Comparison of ENCODE assay signal across 14 mouse cellular contexts in genomic region chr7:142473476-142473875, GRCm38 (mm10). TPM values are rescaled to one million over a fixed set of nuclear protein-coding genes. Genes with fewer than 3 reads are reported as not detected.
DNase-seq lines count a peak whose midpoint lies in the region; ATAC-seq and TF ChIP-seq lines count a peak whose summit lies in the region.
"Had no signal": no experiment of that assay in that cellular context is flagged by ENCODE, and none has a peak within 500 bp of the region (broad histone marks: within the 10 kb centered on the region; RNA-seq: fewer than 3 reads in every experiment).

No protein-coding gene starts in this region.

- no peak for TF ChIP-seq CTCF in intestine, postnatal 0 days (IDR thresholded peaks at IDR 0.05; ENCODE audit: low read depth)

- no peaks in the 10 kb centered on the region for H3K27me3 ChIP-seq in hindbrain, embryonic 10.5 days (ENCODE audit: insufficient read depth, poor library complexity, severe bottlenecking)
- no peaks in the 10 kb centered on the region for H3K27me3 ChIP-seq in hindbrain, embryonic 14.5 days (ENCODE audit: control insufficient read depth, insufficient read depth, low read length)
- no peaks in the 10 kb centered on the region for H3K27me3 ChIP-seq in intestine, postnatal 0 days (replicated peaks; ENCODE audit: control insufficient read depth, insufficient read depth, low read length)
- H3K27me3 ChIP-seq: CH12.LX, Patski had no signal

- no peak for ATAC-seq in hindbrain, embryonic 14.5 days (ENCODE audit: low FRiP score)
- ATAC-seq in intestine, postnatal 0 days, result no peak
- ATAC-seq: Patski had no signal

- no peak overlapping the region for H3K4me3 ChIP-seq in hindbrain, embryonic 10.5 days
- H3K4me3 ChIP-seq in hindbrain, embryonic 14.5 days (replicated peaks; ENCODE audit: low read length), result no peak overlapping the region
- H3K4me3 ChIP-seq in intestine, postnatal 0 days (ENCODE audit: low read depth, low read length), result 0 out of 2 replicates have a peak overlapping the region, but pooled peaks have one; percentile 8
- H3K4me3 ChIP-seq: hindbrain, embryonic 13.5 days had no signal

- H3K9me3 ChIP-seq in hindbrain, embryonic 10.5 days, result no peaks in the 10 kb centered on the region
- H3K9me3 ChIP-seq in hindbrain, embryonic 14.5 days (ENCODE audit: control insufficient read depth, low read length), result no peaks in the 10 kb centered on the region
- no peaks in the 10 kb centered on the region for H3K9me3 ChIP-seq in intestine, postnatal 0 days (ENCODE audit: control insufficient read depth)
- H3K9me3 ChIP-seq: hindbrain, embryonic 13.5 days had no signal

- H3K36me3 ChIP-seq in hindbrain, embryonic 10.5 days, result no peaks in the 10 kb centered on the region
- no peaks in the 10 kb centered on the region for H3K36me3 ChIP-seq in hindbrain, embryonic 14.5 days (replicated peaks; ENCODE audit: control insufficient read depth, insufficient read depth)
- H3K36me3 ChIP-seq in intestine, postnatal 0 days (ENCODE audit: control insufficient read depth, insufficient read depth), result no peaks in the 10 kb centered on the region
- H3K36me3 ChIP-seq: hindbrain, embryonic 13.5 days had no signal

- WGBS in hindbrain, embryonic 10.5 days, result 95% methylated on average over 2 of the region's 2 CpGs
- WGBS in hindbrain, embryonic 14.5 days, result 96% methylated on average over 2 of the region's 2 CpGs
- 77% methylated on average over 2 of the region's 2 CpGs for WGBS in intestine, postnatal 0 days

- peaks cover 80% of the 10 kb centered on the region for H3K4me1 ChIP-seq in hindbrain, embryonic 10.5 days (replicated peaks)
- H3K4me1 ChIP-seq in hindbrain, embryonic 14.5 days (replicated peaks; ENCODE audit: control insufficient read depth, insufficient read depth, low read length), result peaks cover 11% of the 10 kb centered on the region
- H3K4me1 ChIP-seq in intestine, postnatal 0 days (replicated peaks; ENCODE audit: control insufficient read depth, insufficient read depth, low read length), result no peaks in the 10 kb centered on the region

- DNase-seq in hindbrain, embryonic 10.5 days (ENCODE audit: low spot score), result no peak
- no peak for DNase-seq in hindbrain, embryonic 14.5 days (ENCODE audit: low spot score)
- DNase-seq in testis, postnatal 10 days (ENCODE audit: low spot score), result peak; percentile 36
- DNase-seq in testis, postnatal 14 days (ENCODE audit: low spot score), result no peak
- DNase-seq in cerebellum, postnatal 10 days, result no peak
- no peak for DNase-seq in retina, embryonic 14.5 days (ENCODE audit: low spot score)
- DNase-seq: adrenal gland, adult 2 months; kidney, postnatal 36 days had no signal

- no peak overlapping the region for H3K4me2 ChIP-seq in hindbrain, embryonic 14.5 days (replicated peaks)
- 0 out of 2 replicates have a peak overlapping the region, but pooled peaks have one; percentile 2 for H3K4me2 ChIP-seq in intestine, postnatal 0 days (replicated peaks; ENCODE audit: low read depth)
- H3K4me2 ChIP-seq: hindbrain, embryonic 13.5 days had no signal

- peak overlapping the region; percentile 92 for H3K27ac ChIP-seq in hindbrain, embryonic 10.5 days
- H3K27ac ChIP-seq in hindbrain, embryonic 14.5 days, result no peak overlapping the region
- H3K27ac ChIP-seq in intestine, postnatal 0 days (ENCODE audit: low read depth, low read length), result peak overlapping the region; percentile 5; the same call in 1 of the 2 replicates
- H3K27ac ChIP-seq: hindbrain, embryonic 13.5 days; liver, embryonic 14.5 days had no signal

- no peak overlapping the region for H3K9ac ChIP-seq in hindbrain, embryonic 14.5 days
- H3K9ac ChIP-seq in intestine, postnatal 0 days (ENCODE audit: low read depth, low read length), result no peak overlapping the region
- H3K9ac ChIP-seq: hindbrain, embryonic 13.5 days; liver, embryonic 14.5 days had no signal

RNA-seq across cellular contexts. Expression of gene Lsp1, which starts 12.9 kb away (rescaled TPM):
- 17.9 and 19.4 TPM in 2 replicates for polyA plus RNA-seq in hindbrain, embryonic 10.5 days (2016; fragmentation: Nextera tagmentation; extraction: Ambion mirVana)
- 4.8 and 8.2 TPM in 2 replicates for polyA plus RNA-seq in hindbrain, embryonic 14.5 days (2014; fragmentation: Nextera tagmentation; extraction: Ambion mirVana)
- 55.2 and 61.8 TPM in 2 replicates for polyA plus RNA-seq in intestine, postnatal 0 days (2015; fragmentation: Nextera tagmentation; extraction: Ambion mirVana)

RNA-seq across cellular contexts. Expression of gene Tnnt3, which starts 25.2 kb away (rescaled TPM):
- 1.1 and 3.0 TPM in 2 replicates for polyA plus RNA-seq in hindbrain, embryonic 10.5 days (2016; fragmentation: Nextera tagmentation; extraction: Ambion mirVana)
- 1.2 and 1.6 TPM in 2 replicates for polyA plus RNA-seq in hindbrain, embryonic 14.5 days (2014; fragmentation: Nextera tagmentation; extraction: Ambion mirVana)
- 3.0 TPM in 2 replicates for polyA plus RNA-seq in intestine, postnatal 0 days (2015; fragmentation: Nextera tagmentation; extraction: Ambion mirVana)
- polyA plus RNA-seq: adrenal gland, adult 2 months had no signal

RNA-seq across cellular contexts. Expression of gene Tnni2, which starts 31.9 kb away (rescaled TPM):
- polyA plus RNA-seq in hindbrain, embryonic 10.5 days (2016; fragmentation: Nextera tagmentation; extraction: Ambion mirVana), result 1.2 and 1.3 TPM in 2 replicates
- polyA plus RNA-seq in hindbrain, embryonic 14.5 days (2014; fragmentation: Nextera tagmentation; extraction: Ambion mirVana), result 1.0 TPM in 1 of 2 replicates, not detected in the other
- polyA plus RNA-seq in intestine, postnatal 0 days (2015; fragmentation: Nextera tagmentation; extraction: Ambion mirVana), result 1.9 and 2.4 TPM in 2 replicates
- polyA plus RNA-seq: adrenal gland, adult 2 months had no signal

RNA-seq across cellular contexts. Expression of gene Syt8, which starts 38.8 kb away (rescaled TPM):
- not detected in 2 replicates for polyA plus RNA-seq in hindbrain, embryonic 10.5 days (2016; fragmentation: Nextera tagmentation; extraction: Ambion mirVana)
- not detected in 2 replicates for polyA plus RNA-seq in hindbrain, embryonic 14.5 days (2014; fragmentation: Nextera tagmentation; extraction: Ambion mirVana)
- 0.60 and 1.3 TPM in 2 replicates for polyA plus RNA-seq in intestine, postnatal 0 days (2015; fragmentation: Nextera tagmentation; extraction: Ambion mirVana)
- polyA plus RNA-seq: cortical plate, adult 2 months; hindbrain, embryonic 13.5 days had no signal

RNA-seq across cellular contexts. Expression of gene Mrpl23, which starts 59.0 kb away (rescaled TPM):
- 17.7 and 19.7 TPM in 2 replicates for polyA plus RNA-seq in hindbrain, embryonic 10.5 days (2016; fragmentation: Nextera tagmentation; extraction: Ambion mirVana)
- polyA plus RNA-seq in hindbrain, embryonic 14.5 days (2014; fragmentation: Nextera tagmentation; extraction: Ambion mirVana), result 21.6 and 22.9 TPM in 2 replicates
- 26.7 and 33.0 TPM in 2 replicates for polyA plus RNA-seq in intestine, postnatal 0 days (2015; fragmentation: Nextera tagmentation; extraction: Ambion mirVana)
